Mouse (Mus musculus): ENCODE results near the gene Psmd14. TPM values are rescaled to one million over a fixed set of nuclear protein-coding genes. Genes with fewer than 3 reads are reported as not detected.

Psmd14 gene
- total RNA-seq, 2 experiments from 2014 or later, result 97.0 to 112 TPM

GRCm38 (mm10) chr2:61812536-61812935 is 101.0 kb downstream of the Psmd14 start:
- DNase-seq, result no peak

GRCm38 (mm10) chr2:61813106-61813505 is 101.6 kb downstream of the Psmd14 start:
- DNase-seq, result no peak

DNA sequence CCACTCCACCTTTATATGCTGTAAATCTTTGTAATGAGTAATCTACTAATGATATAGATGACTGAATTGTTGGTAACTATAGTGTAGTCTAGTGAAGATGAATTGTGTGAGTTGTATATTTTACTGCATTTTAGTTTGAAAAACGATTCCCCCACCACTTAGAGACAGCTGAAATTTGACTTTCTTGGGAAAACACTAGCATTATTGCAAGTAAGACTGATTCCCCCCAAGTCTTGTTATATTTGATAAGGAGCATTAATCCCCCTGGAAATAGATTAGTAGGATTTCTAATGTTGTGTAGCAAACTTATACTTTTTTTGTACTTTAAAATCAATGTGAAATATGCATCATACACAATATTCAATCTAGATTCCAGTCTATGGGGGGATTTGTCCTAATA is 102.0 kb downstream of the Psmd14 start:
- no peak for DNase-seq

DNA sequence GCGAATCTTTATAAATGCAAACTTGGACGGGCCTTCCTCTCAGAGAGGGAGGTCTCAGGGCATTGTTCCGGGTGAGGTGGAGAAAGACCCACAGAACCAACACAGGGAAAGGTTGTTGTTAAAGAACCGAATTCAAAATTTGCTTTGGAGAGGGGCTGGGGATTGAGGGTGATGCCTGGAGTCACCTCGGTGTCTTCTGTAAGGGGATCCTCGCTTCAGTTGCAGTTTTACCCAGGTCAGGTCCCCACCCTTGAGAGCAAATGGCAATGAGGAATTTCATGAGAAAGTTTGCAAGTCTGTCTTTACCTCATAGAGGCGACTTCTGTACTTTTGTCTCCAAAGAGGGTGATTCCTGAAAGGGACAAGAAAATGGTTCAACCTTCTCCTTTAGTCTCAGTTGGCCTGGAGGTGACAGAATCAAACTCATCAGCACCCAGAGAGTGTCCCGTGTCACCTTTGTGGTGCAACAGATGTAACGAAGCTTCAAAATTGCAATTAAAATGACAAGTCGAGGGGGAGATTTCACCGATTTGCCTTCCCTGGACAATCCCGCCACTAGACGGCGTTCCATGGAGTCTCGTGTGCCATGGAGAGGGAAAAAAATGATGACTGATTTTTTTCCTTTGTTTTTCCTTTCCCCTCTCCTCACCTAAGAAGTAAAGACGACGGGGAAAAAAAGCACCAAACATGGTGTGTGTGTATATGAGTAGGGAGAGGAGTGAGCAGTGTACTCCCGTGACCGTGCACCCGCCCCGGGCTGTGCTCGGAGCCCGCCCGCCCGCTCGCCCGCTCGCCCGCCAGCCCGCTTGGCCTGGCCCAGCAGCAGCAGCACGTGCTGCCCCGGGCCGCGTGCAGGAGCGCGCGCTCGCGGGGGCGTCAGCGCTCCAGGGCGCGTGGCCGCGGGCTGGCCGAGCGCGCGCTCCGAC is 103.3 kb downstream of the Psmd14 start:
- peak in 1 of 2 experiments; percentile 19 for DNase-seq

DNA sequence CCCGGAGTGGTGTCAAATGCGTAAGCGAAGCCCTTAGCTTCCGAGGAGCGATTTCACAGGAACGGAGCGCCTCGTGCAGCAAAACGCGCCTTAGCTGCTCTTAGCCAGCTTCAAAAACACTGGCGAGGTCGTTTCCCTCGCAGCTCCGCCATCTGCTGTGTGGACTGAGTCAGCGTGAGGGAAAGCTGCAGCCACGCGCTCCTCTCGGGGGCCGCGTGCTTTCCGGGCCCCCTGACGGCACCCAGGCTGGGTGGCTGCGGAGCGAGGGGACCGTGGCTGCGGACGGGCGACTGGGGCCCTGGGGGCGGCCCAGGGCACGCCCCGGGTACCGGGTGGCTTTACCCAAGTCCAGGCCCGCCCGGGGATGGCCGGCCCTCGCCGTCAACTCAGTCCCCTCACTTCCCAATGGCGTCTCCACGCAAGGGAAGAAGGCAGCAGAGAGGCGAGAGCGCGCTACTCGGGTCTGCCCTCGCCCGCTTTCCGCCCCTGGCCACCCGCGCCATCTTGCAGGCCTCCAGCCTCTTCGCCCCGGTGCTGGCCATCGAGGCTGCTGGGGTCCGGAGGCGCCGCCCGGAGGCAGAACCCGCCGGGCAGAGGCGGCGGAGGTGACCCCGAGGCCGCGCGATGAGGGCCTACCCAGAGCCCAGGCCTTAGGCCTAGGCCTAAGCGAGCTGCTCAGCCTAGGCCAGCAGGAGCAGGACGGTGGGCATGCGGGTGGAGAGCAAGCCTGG is 104.3 kb downstream of the Psmd14 start:
- no peak for DNase-seq

DNA sequence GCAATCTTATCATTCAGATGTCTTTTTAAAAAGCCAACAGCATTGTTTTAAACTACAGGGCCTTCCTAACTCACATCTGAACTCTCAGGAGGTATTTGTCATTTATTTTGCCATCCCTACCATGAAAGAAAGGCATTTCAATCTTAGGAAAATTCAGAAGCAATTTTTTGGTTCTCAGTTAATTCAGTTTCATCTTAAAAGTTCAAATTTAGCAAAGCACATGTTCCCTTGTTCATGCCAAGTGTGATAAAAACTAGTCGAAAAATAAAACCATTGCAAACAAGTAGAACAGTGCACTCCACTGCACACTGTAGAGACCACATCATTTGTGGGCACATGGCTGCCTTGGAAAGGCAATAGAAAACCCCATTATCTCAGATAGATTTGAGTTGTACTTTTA is 106.7 kb downstream of the Psmd14 start:
- no peak for DNase-seq

DNA sequence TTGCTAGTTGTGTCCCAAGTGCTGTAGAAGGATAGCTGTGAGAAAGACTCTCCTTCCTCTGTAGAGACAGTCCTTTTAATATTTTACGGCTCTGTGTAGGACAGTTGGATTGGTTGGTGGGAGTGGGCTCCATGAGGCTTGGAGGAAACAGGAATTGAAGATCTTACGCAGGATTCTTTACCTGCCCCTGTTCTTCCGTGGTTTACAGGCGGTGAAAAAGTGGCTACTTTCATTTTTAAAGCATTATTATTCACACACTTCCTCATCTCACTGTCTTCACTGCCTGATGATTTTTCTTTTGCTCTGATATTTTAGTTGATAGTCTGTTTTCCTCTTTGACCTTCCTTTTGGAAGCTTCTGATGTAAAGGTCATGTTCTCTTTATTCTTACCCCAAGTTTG is 108.7 kb downstream of the Psmd14 start:
- no peak for DNase-seq

DNA sequence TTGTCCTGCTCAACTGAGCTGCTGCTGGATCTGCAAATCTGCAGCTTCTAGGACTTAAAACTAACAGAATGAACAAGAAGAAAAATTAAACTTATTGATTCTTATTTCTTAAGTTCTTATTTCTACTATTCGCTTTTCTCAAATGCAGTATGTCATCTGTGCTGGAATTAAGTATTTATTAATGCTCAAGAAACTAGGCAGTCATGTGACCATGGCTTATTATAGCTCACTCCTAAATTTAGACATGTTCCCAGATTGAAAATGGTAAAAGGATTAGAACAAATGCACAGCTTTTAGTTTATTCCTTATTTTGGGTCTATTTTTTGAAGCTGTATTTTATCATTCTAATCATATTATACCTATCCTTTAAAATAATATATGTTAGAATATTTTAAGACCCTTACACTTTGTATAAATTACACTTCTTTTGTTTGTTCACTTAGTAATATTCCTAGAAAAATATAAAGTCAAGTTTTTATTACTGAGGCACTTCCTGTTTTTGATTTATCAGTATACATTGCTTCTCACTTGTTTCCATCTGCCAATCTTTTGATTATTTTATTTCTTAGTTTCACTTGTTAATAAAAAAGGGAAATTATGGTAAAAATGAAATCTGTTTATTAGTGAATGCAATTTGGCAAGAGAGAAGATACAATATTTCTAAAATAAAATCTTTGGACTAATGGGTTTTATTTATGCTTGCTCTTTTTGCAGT is 112.1 kb downstream of the Psmd14 start:
- no peak for DNase-seq

DNA sequence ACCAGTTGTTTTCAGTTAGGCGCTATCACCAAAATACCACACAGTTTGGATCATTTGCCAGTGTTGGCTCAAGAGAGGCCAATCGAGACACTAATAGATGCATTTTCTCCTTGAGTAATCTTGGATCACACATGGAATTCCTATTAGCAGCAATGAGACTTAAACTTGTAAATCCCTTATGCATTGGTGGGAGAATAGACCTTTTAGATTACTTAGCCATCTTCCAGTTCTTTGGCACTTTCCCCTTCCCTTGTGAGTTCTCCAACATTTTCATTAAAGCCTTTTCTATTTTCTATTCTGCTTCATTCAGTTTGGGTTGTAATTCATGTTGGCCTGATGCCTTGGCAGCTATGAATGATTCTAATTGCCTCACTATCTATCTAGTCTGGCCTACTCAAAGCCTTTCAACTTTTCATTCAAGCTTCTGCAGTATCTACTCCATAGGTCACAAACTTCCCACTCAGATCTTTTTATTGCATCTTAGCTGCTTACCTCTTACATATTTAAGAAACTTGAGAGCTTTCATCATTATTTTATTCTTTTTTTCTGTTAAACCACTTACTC is 125.8 kb downstream of the Psmd14 start:
- DNase-seq, result no peak

Small RNAs within 50 kb of the gene (microRNA-seq; reads per million reads assigned to microRNA genes)
- gene Gm22403, result not detected

Other genes with a start within 250 kb of the Psmd14 start
- 10 to 100 TPM; 34.9 to 47.6 TPM for gene Tank, start 133.1 kb upstream of the Psmd14 start, total RNA-seq (2021)
- gene Tbr1, start 91.2 kb downstream of the Psmd14 start, total RNA-seq (2021), result not detected

All from adrenal gland, postnatal 36 days (tissue).